Mouse (Mus musculus) spleen, adult 2 months (tissue): ENCODE results near the gene Syt3.

Experiments
- CTCF ChIP-seq: fragments of 200-500 bp; IDR thresholded peaks from 2 replicates; pipeline ENCODE4 v1.5.1; 2011; ENCODE audit warnings: mild to moderate bottlenecking, inconsistent platforms; ENCODE audit not compliant: insufficient read depth, insufficient read length, insufficient replicate concordance; ENCODE audit errors: extremely low read depth
- POLR2A ChIP-seq: fragments of 200-500 bp; IDR thresholded peaks from 2 replicates; pipeline ENCODE4 v1.6.1; 2011; ENCODE audit warnings: low read depth, low read length, inconsistent platforms

DNA sequence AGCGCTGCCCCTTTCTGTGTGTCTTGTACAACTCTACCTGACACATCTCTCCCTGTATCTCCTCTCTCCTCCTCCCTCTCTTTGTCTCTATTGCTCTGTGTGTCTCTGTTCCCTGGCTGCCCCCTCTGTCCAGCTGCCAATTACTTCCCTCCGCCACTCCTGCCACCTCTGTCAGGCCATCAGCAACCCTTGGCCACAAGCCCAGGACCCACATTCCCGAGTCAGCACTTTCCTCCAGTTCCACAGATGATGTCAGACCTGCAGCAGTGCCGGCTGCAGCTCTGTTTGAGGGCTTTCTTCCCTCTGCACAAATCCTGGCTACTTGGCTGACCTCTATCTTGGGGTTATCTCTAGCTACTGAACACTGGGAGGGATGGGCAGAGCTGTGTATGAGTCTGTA lies 5.6 kb upstream of the Syt3 start:
- TF ChIP-seq CTCF, result no peak
- TF ChIP-seq POLR2A, result no peak
